Mouse (Mus musculus): ENCODE measurements around the gene Tfb2m.

Tfb2m gene

GRCm38 (mm10) chr1:179559446-179560194, 13.6 kb upstream of the Tfb2m start:
- DNase-seq (ENCODE audit: low read depth, low spot score): no peak

GRCm38 (mm10) chr1:179556921-179557320, 10.9 kb upstream of the Tfb2m start:
- no peak for DNase-seq (ENCODE audit: low read depth, low spot score)

GRCm38 (mm10) chr1:179553949-179554347, 7.9 kb upstream of the Tfb2m start:
- DNase-seq (ENCODE audit: low read depth, low spot score): no peak

- no peak for DNase-seq (ENCODE audit: low read depth, low spot score)
Measured at GRCm38 (mm10) chr1:179553197-179553948, 7.3 kb upstream of the Tfb2m start.

- DNase-seq (ENCODE audit: low read depth, low spot score): no peak
Measured at GRCm38 (mm10) chr1:179552751-179553150, 6.7 kb upstream of the Tfb2m start.

- DNase-seq (ENCODE audit: low read depth, low spot score): no peak
Measured at GRCm38 (mm10) chr1:179551921-179552320, 5.9 kb upstream of the Tfb2m start.

- DNase-seq (ENCODE audit: low read depth, low spot score): no peak
Measured at GRCm38 (mm10) chr1:179551336-179551735, 5.3 kb upstream of the Tfb2m start.

GRCm38 (mm10) chr1:179548996-179549752, 3.1 kb upstream of the Tfb2m start:
- no peak for DNase-seq (ENCODE audit: low read depth, low spot score)

- no peak for DNase-seq (ENCODE audit: low read depth, low spot score)
Measured at GRCm38 (mm10) chr1:179548220-179548619, 2.2 kb upstream of the Tfb2m start.

- no peak for DNase-seq (ENCODE audit: low read depth, low spot score)
Measured at GRCm38 (mm10) chr1:179547176-179547575, 1.1 kb upstream of the Tfb2m start.

- peak; percentile 39 for DNase-seq (ENCODE audit: low read depth, low spot score)
Measured at GRCm38 (mm10) chr1:179546551-179546917, 467 bp upstream of the Tfb2m start.

- DNase-seq (ENCODE audit: low read depth, low spot score): no peak
Measured at GRCm38 (mm10) chr1:179541502-179541901, 4.6 kb downstream of the Tfb2m start.

GRCm38 (mm10) chr1:179539887-179540286, 6.2 kb downstream of the Tfb2m start:
- no peak for DNase-seq (ENCODE audit: low read depth, low spot score)

GRCm38 (mm10) chr1:179539054-179539453, 7.0 kb downstream of the Tfb2m start:
- DNase-seq (ENCODE audit: low read depth, low spot score): no peak

- no peak for DNase-seq (ENCODE audit: low read depth, low spot score)
Measured at GRCm38 (mm10) chr1:179519901-179520300, 26.2 kb downstream of the Tfb2m start.

- DNase-seq (ENCODE audit: low read depth, low spot score): peak; percentile 78
Measured at GRCm38 (mm10) chr1:179517713-179518465, 28.2 kb downstream of the Tfb2m start, which contains the start of gene Smyd3. TSS of gene Smyd3 (minus strand) at chr1:179518041.

GRCm38 (mm10) chr1:179516941-179517712, 28.9 kb downstream of the Tfb2m start:
- DNase-seq (ENCODE audit: low read depth, low spot score): no peak

- DNase-seq (ENCODE audit: low read depth, low spot score): no peak
Measured at GRCm38 (mm10) chr1:179511895-179512294, 34.2 kb downstream of the Tfb2m start.

- no peak for DNase-seq (ENCODE audit: low read depth, low spot score)
Measured at GRCm38 (mm10) chr1:179510546-179511340, 35.3 kb downstream of the Tfb2m start.
